ENCODE assay signal across 9 mouse cellular contexts in the genomic region with DNA sequence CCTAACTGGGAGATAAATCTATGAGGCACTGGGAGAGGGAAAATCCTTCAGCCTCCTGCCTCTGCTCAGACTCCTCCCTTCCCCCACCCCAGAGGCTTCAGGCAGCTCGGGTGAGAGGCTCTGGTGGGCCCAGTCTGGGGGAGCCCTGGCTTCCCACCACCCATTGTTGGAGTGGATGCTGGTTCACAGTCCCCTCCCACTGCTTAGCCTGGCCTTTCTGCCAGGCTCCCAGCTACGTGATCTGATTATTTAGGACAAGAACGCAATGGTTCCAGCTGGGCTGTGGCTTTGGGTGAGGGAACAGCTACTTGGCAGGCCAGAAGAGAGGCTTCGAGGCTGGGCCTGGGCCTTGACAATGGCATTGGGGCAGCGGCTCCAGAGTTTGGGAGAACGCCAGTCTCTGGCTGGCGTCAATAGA. TPM values are rescaled to one million over a fixed set of nuclear protein-coding genes. Genes with fewer than 3 reads are reported as not detected.
DNase-seq lines count a peak whose midpoint lies in the region; ATAC-seq and TF ChIP-seq lines count a peak whose summit lies in the region.
"Had no signal": no experiment of that assay in that cellular context is flagged by ENCODE, and none has a peak within 500 bp of the region (broad histone marks: within the 10 kb centered on the region; RNA-seq: fewer than 3 reads in every experiment).

No protein-coding gene starts in this region.

- no peak for TF ChIP-seq CTCF in kidney, postnatal 0 days (IDR thresholded peaks at IDR 0.05; ENCODE audit: low read depth)
- no peak for TF ChIP-seq CTCF in kidney, adult 2 months (conservative IDR thresholded peaks at IDR 0.05; ENCODE audit: insufficient read depth, insufficient read length, low read depth, low read length)

- H3K9me3 ChIP-seq in kidney, postnatal 0 days (replicated peaks; ENCODE audit: low read length) = no peaks in the 10 kb centered on the region
- no peaks in the 10 kb centered on the region for H3K9me3 ChIP-seq in hindbrain, embryonic 16.5 days (ENCODE audit: control insufficient read depth, low read length)
- H3K9me3 ChIP-seq in liver, embryonic 15.5 days (replicated peaks) = no peaks in the 10 kb centered on the region

- no peak for TF ChIP-seq POLR2A in kidney, adult 2 months (IDR thresholded peaks at IDR 0.05; ENCODE audit: low read depth, low read length)

- no peak for ATAC-seq in kidney, postnatal 0 days (replicated peaks; ENCODE audit: low FRiP score, low read depth)
- peak; percentile 96 for ATAC-seq in hindbrain, embryonic 16.5 days
- ATAC-seq in liver, embryonic 15.5 days (ENCODE audit: insufficient read depth) = no peak

- peaks cover 6% of the 10 kb centered on the region; the same call in 1 of the 2 replicates for H3K4me1 ChIP-seq in kidney, postnatal 0 days (replicated peaks; ENCODE audit: insufficient read depth, low read length)
- H3K4me1 ChIP-seq in hindbrain, embryonic 16.5 days (ENCODE audit: control insufficient read depth, insufficient read depth, low read depth, low read length) = peaks cover 11% of the 10 kb centered on the region
- H3K4me1 ChIP-seq in liver, embryonic 15.5 days (replicated peaks) = peaks cover 26% of the 10 kb centered on the region
- H3K4me1 ChIP-seq in kidney, adult 2 months (ENCODE audit: control insufficient read depth, insufficient read depth, low read length) = peaks cover 16% of the 10 kb centered on the region

- no peak overlapping the region for H3K4me3 ChIP-seq in kidney, postnatal 0 days (replicated peaks; ENCODE audit: low read depth, low read length)
- no peak overlapping the region for H3K4me3 ChIP-seq in hindbrain, embryonic 16.5 days (ENCODE audit: low read length)
- no peak overlapping the region for H3K4me3 ChIP-seq in liver, embryonic 15.5 days (replicated peaks)
- H3K4me3 ChIP-seq in kidney, adult 2 months (ENCODE audit: insufficient read depth, low read depth, low read length) = no peak overlapping the region
- H3K4me3 ChIP-seq: myocyte had no signal

- WGBS in kidney, postnatal 0 days = 52% methylated on average over 7 of the region's 7 CpGs
- 29% methylated on average over 7 of the region's 7 CpGs for WGBS in hindbrain, embryonic 16.5 days
- 58% methylated on average over 7 of the region's 7 CpGs for WGBS in liver, embryonic 15.5 days (ENCODE audit: insufficient replicate concordance)
- 66% methylated on average over 7 of the region's 7 CpGs for WGBS in kidney, adult 2 months

- 0 out of 2 replicates have a peak overlapping the region, but pooled peaks have one; percentile 13 for H3K9ac ChIP-seq in kidney, postnatal 0 days (ENCODE audit: low read depth, low read length)
- peak overlapping the region; percentile 19; the same call in 1 of the 2 replicates for H3K9ac ChIP-seq in hindbrain, embryonic 16.5 days (ENCODE audit: low read depth, low read length)
- H3K9ac ChIP-seq in liver, embryonic 15.5 days = no peak overlapping the region

- no peaks in the 10 kb centered on the region for H3K36me3 ChIP-seq in kidney, postnatal 0 days (ENCODE audit: insufficient read depth, low read length)
- H3K36me3 ChIP-seq in hindbrain, embryonic 16.5 days (ENCODE audit: control insufficient read depth, insufficient read depth, low read length) = no peaks in the 10 kb centered on the region
- H3K36me3 ChIP-seq in liver, embryonic 15.5 days (replicated peaks) = no peaks in the 10 kb centered on the region
- H3K36me3 ChIP-seq in kidney, adult 2 months (ENCODE audit: control insufficient read depth, insufficient read depth, low read length) = no peaks in the 10 kb centered on the region

- H3K27ac ChIP-seq in kidney, postnatal 0 days = no peak overlapping the region
- H3K27ac ChIP-seq in hindbrain, embryonic 16.5 days (ENCODE audit: low read depth, low read length) = peak overlapping the region; percentile 80
- H3K27ac ChIP-seq in liver, embryonic 15.5 days (replicated peaks) = 0 out of 2 replicates have a peak overlapping the region, but pooled peaks have one; percentile 3
- no peak overlapping the region for H3K27ac ChIP-seq in kidney, adult 2 months (ENCODE audit: insufficient read depth, low read depth, low read length)

- H3K27me3 ChIP-seq in kidney, postnatal 0 days (ENCODE audit: insufficient read depth, low read length) = no peaks in the 10 kb centered on the region
- H3K27me3 ChIP-seq in hindbrain, embryonic 16.5 days (replicated peaks; ENCODE audit: control insufficient read depth, insufficient read depth, low read length) = no peaks in the 10 kb centered on the region
- peaks cover 36% of the 10 kb centered on the region for H3K27me3 ChIP-seq in liver, embryonic 15.5 days
- H3K27me3 ChIP-seq in kidney, adult 2 months (replicated peaks; ENCODE audit: control insufficient read depth, insufficient read depth, low read length) = no peaks in the 10 kb centered on the region

- DNase-seq in kidney, postnatal 0 days (ENCODE audit: low spot score) = peak; percentile 38
- no peak for DNase-seq in kidney, postnatal 36 days
- peak; percentile 50 for DNase-seq in embryo, embryonic 10.5 days (ENCODE audit: low spot score)
- DNase-seq in right cerebral cortex, postnatal 36 days (ENCODE audit: low spot score in 2 of 2) = peak; percentile 50 to 61
- DNase-seq in kidney, adult 2 months = no peak
- no peak for DNase-seq in spleen, postnatal 10 days (ENCODE audit: low spot score in 2 of 2)

- H3K4me2 ChIP-seq in kidney, postnatal 0 days (ENCODE audit: low read length) = no peak overlapping the region
- H3K4me2 ChIP-seq in hindbrain, embryonic 16.5 days (ENCODE audit: low read length) = no peak overlapping the region
- no peak overlapping the region for H3K4me2 ChIP-seq in liver, embryonic 15.5 days

RNA-seq across cellular contexts. Expression of a gene that starts 30.6 kb away (rescaled TPM):
- 34.3 and 37.5 TPM in 2 replicates for polyA plus RNA-seq in kidney, postnatal 0 days (2015; fragmentation: Nextera tagmentation; extraction: Ambion mirVana)
- 16.9 and 18.0 TPM in 2 replicates for polyA plus RNA-seq in hindbrain, embryonic 16.5 days (2015; fragmentation: Nextera tagmentation; extraction: Ambion mirVana)
- 9.7 and 12.0 TPM in 2 replicates for polyA plus RNA-seq in liver, embryonic 15.5 days (2015; fragmentation: Nextera tagmentation; extraction: Ambion mirVana)
- polyA plus RNA-seq in kidney, adult 2 months (2012; rRNA removed) = 564 and 569 TPM in 2 replicates

Comparison
In these comparisons a context has a peak if more than half of its experiments do, and no peak if none do; other contexts are left out.
1. DNase-seq: peak in kidney, postnatal 0 days (single experiment), embryo, embryonic 10.5 days (single experiment) and right cerebral cortex, postnatal 36 days (2 of 2); none in kidney, postnatal 36 days (0 of 2), kidney, adult 2 months (single experiment) and spleen, postnatal 10 days (0 of 2).
2. RNA of a gene that starts 30.6 kb away (polyA plus RNA-seq): 564 to 569 TPM in kidney, adult 2 months; 34.3 to 37.5 TPM in kidney, postnatal 0 days, 16.9 to 18.0 TPM in hindbrain, embryonic 16.5 days and 9.7 to 12.0 TPM in liver, embryonic 15.5 days; every median in the first group is over 10 times any median in the second.
3. H3K27ac ChIP-seq: peak in hindbrain, embryonic 16.5 days (single experiment) and liver, embryonic 15.5 days (single experiment); none in kidney, postnatal 0 days (single experiment) and kidney, adult 2 months (single experiment).